Mouse (Mus musculus): Measurements from ENCODE around the gene Tfap2a.

DNA sequence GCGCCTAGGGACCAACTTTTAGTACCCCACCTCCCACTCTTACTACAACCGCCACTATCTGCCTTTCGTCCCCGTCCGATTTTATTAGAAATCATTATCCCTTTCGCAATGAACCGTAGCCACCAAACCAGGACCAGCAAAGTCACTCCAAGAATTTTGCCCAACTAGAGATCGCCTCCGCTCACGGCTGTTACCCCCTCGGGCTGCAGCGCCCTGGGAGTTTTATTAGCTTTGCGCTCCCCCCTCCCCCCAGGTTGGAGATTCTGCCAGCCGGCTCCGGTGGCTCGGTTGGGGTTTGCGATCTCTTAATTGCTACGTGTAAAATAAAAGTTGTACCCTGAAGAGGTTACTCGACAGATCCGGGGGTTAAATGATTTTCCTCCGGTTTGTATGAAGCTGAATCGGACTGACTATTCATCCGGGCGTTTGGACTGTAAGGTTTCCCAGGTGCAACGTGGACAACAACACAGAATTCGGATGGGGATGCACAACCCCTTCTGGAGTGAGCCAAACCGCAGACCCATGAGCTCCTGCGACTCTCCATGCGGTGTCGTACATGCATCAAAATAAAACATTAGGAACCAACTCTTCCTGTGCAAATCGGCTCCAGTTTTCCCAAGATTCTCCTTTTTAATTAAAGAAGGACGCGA, 3.7 kb downstream of the Tfap2a start:
- TF ChIP-seq CTCF (IDR thresholded peaks at IDR 0.05; ENCODE audit: low read depth, low read length) (no peak), GATA1 (IDR thresholded peaks at IDR 0.05; ENCODE audit: borderline replicate concordance, low read length) (no peak), POLR2AphosphoS5 (IDR thresholded peaks at IDR 0.05; ENCODE audit: insufficient replicate concordance, low read depth, low read length) (no peak), TAL1 (conservative IDR thresholded peaks at IDR 0.05; ENCODE audit: low read depth, low read length) (no peak)
